ENCODE assay signal across 11 mouse cellular contexts in the genomic region with DNA sequence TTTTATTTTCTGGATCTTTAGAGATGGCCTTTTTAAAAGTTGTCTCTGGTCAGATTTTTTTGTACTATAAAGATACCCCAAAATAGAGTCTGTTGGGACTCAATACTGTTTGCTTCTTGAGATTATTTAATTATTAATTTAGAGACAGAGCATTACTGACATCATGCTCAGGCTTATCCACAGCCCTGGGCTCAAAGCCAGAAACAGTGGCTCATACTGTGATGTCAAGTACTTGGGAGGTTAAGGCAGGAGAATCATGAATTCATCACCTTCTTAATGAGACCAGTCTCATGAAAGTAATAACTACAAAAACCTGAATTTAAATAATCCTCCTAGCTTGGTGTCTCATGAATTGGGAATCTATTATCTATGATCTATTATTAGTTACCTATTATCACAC. TPM values are rescaled to one million over a fixed set of nuclear protein-coding genes. Genes with fewer than 3 reads are reported as not detected.
DNase-seq lines count a peak whose midpoint lies in the region; ATAC-seq lines count a peak whose summit lies in the region.
"Had no signal": no experiment of that assay in that cellular context is flagged by ENCODE, and none has a peak within 500 bp of the region (broad histone marks: within the 10 kb centered on the region; RNA-seq: fewer than 3 reads in every experiment).

No protein-coding gene starts in this region.

- DNase-seq in cerebellum, postnatal 10 days, result peak; percentile 37 to 46
- no peak for DNase-seq in cerebellum, postnatal 4 days (ENCODE audit: low spot score in 2 of 2)
- peak; percentile 5 for DNase-seq in left cerebral cortex, postnatal 4 days
- DNase-seq in left cerebral cortex, adult 8-10 months (ENCODE audit: low spot score in 2 of 2), result no peak
- DNase-seq in adipocyte (ENCODE audit: low spot score), result peak; percentile 13
- peak; percentile 37 for DNase-seq in brain, adult 2 months (ENCODE audit: low read depth, low spot score)
- no peak for DNase-seq in urinary bladder, postnatal 10 days (ENCODE audit: low spot score)
- DNase-seq: gastrocnemius, postnatal 25 days; spleen, adult 18-20 months had no signal

- intact Hi-C loops in left cerebral cortex, postnatal 4 days (cut with DNase I), result no loop called here

- ATAC-seq in megakaryocyte progenitor cell, adult 5-6 weeks (replicated peaks; ENCODE audit: poor library complexity), result no peak
- ATAC-seq: intestine, embryonic 16.5 days had no signal

RNA-seq across cellular contexts. Expression of a gene that starts 32.2 kb away (rescaled TPM):
- total RNA-seq in left cerebral cortex, postnatal 4 days (2021), result 10 to 100 TPM; 15.9 to 18.3 TPM
- 10 to 100 TPM; 22.3 to 25.2 (median 23.8) TPM for total RNA-seq in left cerebral cortex, adult 8-10 months (2022)
- total RNA-seq in megakaryocyte progenitor cell, adult 5-6 weeks (2015), result 97.4 and 121 TPM in 2 replicates
- total RNA-seq in megakaryocyte progenitor cell, adult 5-6 weeks (2017), result 91.9 and 98.3 TPM in 2 replicates

RNA-seq across cellular contexts. Expression of a gene that starts 32.5 kb away (rescaled TPM):
- 1 to 10 TPM; 2.3 to 2.9 TPM for total RNA-seq in left cerebral cortex, postnatal 4 days (2021)
- 1 to 10 TPM in 3 of 4 experiments, under 1 TPM in 1; 1.00 to 1.6 (median 1.4) TPM for total RNA-seq in left cerebral cortex, adult 8-10 months (2022)
- 14.4 and 15.7 TPM in 2 replicates for total RNA-seq in megakaryocyte progenitor cell, adult 5-6 weeks (2015)
- total RNA-seq in megakaryocyte progenitor cell, adult 5-6 weeks (2017), result 20.0 and 27.7 TPM in 2 replicates

RNA-seq across cellular contexts. Expression of a gene that starts 34.7 kb away (rescaled TPM):
- 10 to 100 TPM; 73.8 to 81.7 TPM for total RNA-seq in left cerebral cortex, postnatal 4 days (2021)
- 10 to 100 TPM; 54.6 to 62.5 (median 59.9) TPM for total RNA-seq in left cerebral cortex, adult 8-10 months (2022)
- total RNA-seq in megakaryocyte progenitor cell, adult 5-6 weeks (2015), result 101 and 125 TPM in 2 replicates
- total RNA-seq in megakaryocyte progenitor cell, adult 5-6 weeks (2017), result 102 and 137 TPM in 2 replicates

Comparison
In these comparisons a context has a peak if more than half of its experiments do, and no peak if none do; other contexts are left out.
1. DNase-seq: peak in cerebellum, postnatal 10 days (2 of 2), left cerebral cortex, postnatal 4 days (single experiment), adipocyte (single experiment) and brain, adult 2 months (single experiment); none in cerebellum, postnatal 4 days (0 of 2), left cerebral cortex, adult 8-10 months (0 of 2) and urinary bladder, postnatal 10 days (single experiment).